Mouse (Mus musculus) Patski (cell line): ENCODE measurements around the gene Zfpm1. TPM values are rescaled to one million over a fixed set of nuclear protein-coding genes. Genes with fewer than 3 reads are reported as not detected.

Source experiments
- ATAC-seq: fragments of 100-300 bp; one replicate; pipeline ENCODE4 v1.8.0; 2021
- CTCF ChIA-PET: fragments of 350-600 bp; sonication (Branson Sonifier 250); formaldehyde crosslinking; loops from one replicate; lab custom pipeline; 2022; ENCODE audit warnings: inconsistent platforms; lab: Charles Lee
- POLR2A ChIA-PET: fragments of 350-600 bp; sonication (Branson Sonifier 250); formaldehyde crosslinking; loops from one replicate; lab custom pipeline; 2022; ENCODE audit warnings: antibody characterized with exemption, inconsistent platforms; lab: Charles Lee
- DNase-seq: peaks from one replicate; pipeline ENCODE4 v3.0.0-alpha.2; 2011; ENCODE audit warnings: low read depth, low spot score
- H3K27me3 ChIP-seq: fragments of 371-371 bp; one replicate; pipeline ENCODE4 v1.5.1; 2021
- CTCF ChIP-seq: fragments of 100-300 bp; IDR thresholded peaks from one replicate; pipeline ENCODE4 v1.5.1; 2021
- in situ Hi-C: fragments of 300-500 bp; cut with MboI; formaldehyde crosslinking; loops from 3 replicates; pipeline ENCODE4 v1.11.1; 2018; ENCODE audit warnings: low pct_unique_long_range_greater_than_20kb, mixed read lengths
- polyA plus RNA-seq: library from polyadenylated mRNA; unstranded; gene quantifications from one replicate; pipeline ENCODE4 v1.2.3, GENCODE M21; 2021

Gene Zfpm1
- polyA plus RNA-seq, 1 experiment from 2014 or later, result 17.8 TPM

- no peaks in the 10 kb centered on the region for H3K27me3 ChIP-seq
- in situ Hi-C loops, result no loop called here
- no peak for DNase-seq
- ATAC-seq, result no peak
- CTCF ChIA-PET, result no interaction called here
- POLR2A ChIA-PET, result interaction anchor here (1.2 kb wide), 1 partner anchor 8 kb away, joined by 3 read pairs; no protein-coding TSS in a partner anchor
- TF ChIP-seq CTCF, result no peak
Observed at GRCm38 (mm10) chr8:122252366-122252765, 29.6 kb upstream of the Zfpm1 start.

GRCm38 (mm10) chr8:122259351-122259750, 22.6 kb upstream of the Zfpm1 start:
- in situ Hi-C loops, result no loop called here
- ChIA-PET POLR2A (interaction anchor here (1.0 kb wide), 1 partner anchor 30 kb away, joined by 3 read pairs; no protein-coding TSS in a partner anchor), CTCF (interaction anchor here (0.8 to 2.5 kb wide), 7 partner anchors 11 to 282 kb away, joined by 3 to 13 read pairs (median 4); no protein-coding TSS in a partner anchor)
- H3K27me3 ChIP-seq, result no peaks in the 10 kb centered on the region
- ATAC-seq (no peak), DNase-seq (no peak)
- no peak for TF ChIP-seq CTCF

GRCm38 (mm10) chr8:122260755-122261154, 21.2 kb upstream of the Zfpm1 start:
- POLR2A ChIA-PET, result no interaction called here
- in situ Hi-C loops, result loop anchor here (10.0 kb wide), 1 partner anchor 286 kb away; no protein-coding TSS in a partner anchor
- H3K27me3 ChIP-seq, result no peaks in the 10 kb centered on the region
- TF ChIP-seq CTCF, result no peak
- ATAC-seq, result no peak
- CTCF ChIA-PET, result interaction anchor here (1.9 to 2.5 kb wide), 2 partner anchors 98 to 283 kb away, joined by 6 to 13 read pairs; no protein-coding TSS in a partner anchor
- DNase-seq, result no peak

- CTCF ChIA-PET, result interaction anchor here (1.2 kb wide), 1 partner anchor 10 kb away, joined by 3 read pairs; no protein-coding TSS in a partner anchor
- no peak for TF ChIP-seq CTCF
- ATAC-seq (no peak), DNase-seq (no peak)
- in situ Hi-C loops, result loop anchor here (10.0 kb wide), 1 partner anchor 288 kb away; no protein-coding TSS in a partner anchor
- H3K27me3 ChIP-seq, result no peaks in the 10 kb centered on the region
- POLR2A ChIA-PET, result no interaction called here
Observed at GRCm38 (mm10) chr8:122262835-122263234, 19.1 kb upstream of the Zfpm1 start.

- in situ Hi-C loops, result loop anchor here (10.0 kb wide), 1 partner anchor 289 kb away; no protein-coding TSS in a partner anchor
- ChIA-PET POLR2A (no interaction called here), CTCF (interaction anchor here (1.0 to 1.3 kb wide), 2 partner anchors 29 to 286 kb away, joined by 3 to 5 read pairs; no protein-coding TSS in a partner anchor)
- no peak for ATAC-seq
- no peak for DNase-seq
- H3K27me3 ChIP-seq, result no peaks in the 10 kb centered on the region
- no peak for TF ChIP-seq CTCF
Observed at GRCm38 (mm10) chr8:122264243-122264642, 17.7 kb upstream of the Zfpm1 start.

GRCm38 (mm10) chr8:122265522-122265921, 16.4 kb upstream of the Zfpm1 start:
- POLR2A ChIA-PET, result no interaction called here
- CTCF ChIA-PET, result no interaction called here
- in situ Hi-C loops, result loop anchor here (10.0 kb wide), 1 partner anchor 291 kb away; no protein-coding TSS in a partner anchor
- no peaks in the 10 kb centered on the region for H3K27me3 ChIP-seq
- TF ChIP-seq CTCF, result no peak
- DNase-seq (no peak), ATAC-seq (no peak)

- in situ Hi-C loops, result loop anchor here (10.0 kb wide), 1 partner anchor 292 kb away; no protein-coding TSS in a partner anchor
- POLR2A ChIA-PET, result interaction anchor here (0.7 kb wide), 1 partner anchor 336 kb away, joined by 3 read pairs; no protein-coding TSS in a partner anchor
- ATAC-seq (no peak), DNase-seq (no peak)
- no peaks in the 10 kb centered on the region for H3K27me3 ChIP-seq
- CTCF ChIA-PET, result interaction anchor here (4.6 kb wide), 1 partner anchor 65 kb away, joined by 23 read pairs; no protein-coding TSS in a partner anchor
- TF ChIP-seq CTCF, result no peak
Observed at GRCm38 (mm10) chr8:122266867-122267266, 15.1 kb upstream of the Zfpm1 start.

- DNase-seq (no peak), ATAC-seq (no peak)
- CTCF ChIA-PET, result interaction anchor here (1.1 to 4.6 kb wide), 3 partner anchors 63 to 311 kb away, joined by 3 to 23 read pairs (median 16); no protein-coding TSS in a partner anchor
- POLR2A ChIA-PET, result interaction anchor here (0.8 kb wide), 1 partner anchor 301 kb away, joined by 3 read pairs; no protein-coding TSS in a partner anchor
- no peak for TF ChIP-seq CTCF
- in situ Hi-C loops, result loop anchor here (10.0 kb wide), 1 partner anchor 294 kb away; no protein-coding TSS in a partner anchor
- H3K27me3 ChIP-seq, result no peaks in the 10 kb centered on the region
Observed at GRCm38 (mm10) chr8:122268861-122269260, 13.1 kb upstream of the Zfpm1 start.

- POLR2A ChIA-PET, result interaction anchor here (0.8 kb wide), 1 partner anchor 301 kb away, joined by 3 read pairs; no protein-coding TSS in a partner anchor
- CTCF ChIA-PET, result interaction anchor here (0.6 to 4.6 kb wide), 8 partner anchors 10 to 311 kb away, joined by 3 to 23 read pairs (median 4); no protein-coding TSS in a partner anchor
- DNase-seq (no peak), ATAC-seq (no peak)
- in situ Hi-C loops, result loop anchor here (10.0 kb wide), 1 partner anchor 295 kb away; no protein-coding TSS in a partner anchor
- no peaks in the 10 kb centered on the region for H3K27me3 ChIP-seq
- no peak for TF ChIP-seq CTCF
Observed at GRCm38 (mm10) chr8:122269404-122269803, 12.5 kb upstream of the Zfpm1 start.

GRCm38 (mm10) chr8:122270555-122270954, 11.4 kb upstream of the Zfpm1 start:
- TF ChIP-seq CTCF, result no peak
- DNase-seq (no peak), ATAC-seq (no peak)
- POLR2A ChIA-PET, result no interaction called here
- H3K27me3 ChIP-seq, result no peaks in the 10 kb centered on the region
- in situ Hi-C loops, result no loop called here
- CTCF ChIA-PET, result interaction anchor here (1.0 to 4.6 kb wide), 5 partner anchors 11 to 292 kb away, joined by 3 to 23 read pairs (median 4); no protein-coding TSS in a partner anchor
